Mouse (Mus musculus): ENCODE results near the gene Galm.

DNA sequence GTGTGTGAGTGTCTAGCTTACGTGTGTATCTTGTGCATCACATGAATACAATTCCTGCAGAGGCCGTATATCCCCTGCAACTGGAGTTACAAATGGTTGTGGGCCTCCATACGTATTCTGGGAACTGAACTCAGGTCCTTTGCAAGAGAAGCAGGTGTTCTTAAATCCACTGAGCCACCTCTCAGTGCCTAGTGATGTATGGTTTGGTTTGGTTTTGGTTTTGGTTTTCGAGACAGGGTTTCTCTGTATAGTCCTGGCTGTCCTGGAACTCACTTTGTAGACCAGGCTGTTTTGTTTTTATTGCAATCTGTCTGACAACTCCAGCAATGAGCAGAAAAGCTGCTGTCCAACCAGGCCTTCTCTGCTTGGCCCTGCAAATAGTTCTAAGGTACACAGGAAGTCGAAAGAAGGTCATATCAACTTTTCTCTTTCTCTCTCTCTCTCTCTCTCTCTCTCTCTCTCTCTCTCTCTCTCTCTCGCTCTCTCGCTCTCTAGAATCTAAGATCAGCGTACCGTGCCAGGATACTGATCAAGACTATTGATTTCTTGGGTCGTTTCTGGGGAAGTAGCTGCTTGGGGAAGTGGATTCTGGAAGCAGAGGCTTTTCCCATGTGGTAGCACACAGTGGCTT, 21.8 kb upstream of the Galm start:
- TF ChIP-seq CTCF (IDR thresholded peaks at IDR 0.05; ENCODE audit: low read depth) (no peak), EP300 (IDR thresholded peaks at IDR 0.05; ENCODE audit: low read depth) (no peak)
